Mouse (Mus musculus) embryonic fibroblast, embryonic 13.5 days (primary cell): ENCODE measurements around the gene Stat6.

Experiments
- CTCF ChIP-seq: IDR thresholded peaks from 2 replicates; pipeline ENCODE4 v1.5.1; 2011; ENCODE audit warnings: mild to moderate bottlenecking, control low read depth, low read length, moderate library complexity, borderline replicate concordance; ENCODE audit not compliant: insufficient read depth
- POLR2A ChIP-seq: IDR thresholded peaks from 2 replicates; pipeline ENCODE4 v1.6.1; 2011; ENCODE audit warnings: low read depth, mild to moderate bottlenecking, control low read depth, low read length, moderate library complexity

- TF ChIP-seq CTCF (no peak), POLR2A (no peak)
These were observed 51.9 kb downstream of the Stat6 start for GRCm38 (mm10) chr10:127694636-127695035.
